Mouse (Mus musculus): ENCODE results near the gene Cry1. TPM values are rescaled to one million over a fixed set of nuclear protein-coding genes. Genes with fewer than 3 reads are reported as not detected.

Cry1 gene
- polyA plus RNA-seq, 1 experiment, result 4.8 TPM

- Histone ChIP-seq H3K27me3 (ENCODE audit: control insufficient read depth, insufficient read depth, low read length) (no peaks in the 10 kb centered on the region), H3K36me3 (ENCODE audit: control insufficient read depth, insufficient read depth, low read length) (peaks cover 19% of the 10 kb centered on the region), H3K4me1 (ENCODE audit: control insufficient read depth, insufficient read depth, insufficient read length) (no peaks in the 10 kb centered on the region), H3K27ac (ENCODE audit: insufficient read depth, low read length) (no peak overlapping the region), H3K4me3 (ENCODE audit: extremely low read depth, insufficient read depth, insufficient read length) (no peak overlapping the region)
- DNase-seq (ENCODE audit: low read depth in 1 of 2, low spot score in 2 of 2), result no peak
- TF ChIP-seq POLR2A (IDR thresholded peaks at IDR 0.05; ENCODE audit: low read depth, low read length) (no peak), CTCF (IDR thresholded peaks at IDR 0.05; ENCODE audit: extremely low read depth, insufficient read depth, insufficient read length, insufficient replicate concordance) (no peak)
- WGBS, result 90% methylated on average over 9 of the region's 9 CpGs
These were observed 43.4 kb downstream of the Cry1 start for GRCm38 (mm10) chr10:85141465-85141864.

GRCm38 (mm10) chr10:85136573-85136972 lies 48.3 kb downstream of the Cry1 start:
- H3K27ac ChIP-seq (ENCODE audit: insufficient read depth, low read length), result no peak overlapping the region
- H3K4me1 ChIP-seq (ENCODE audit: control insufficient read depth, insufficient read depth, insufficient read length), result no peaks in the 10 kb centered on the region
- DNase-seq (ENCODE audit: low read depth in 1 of 2, low spot score in 2 of 2), result no peak
- WGBS, result 94% methylated on average over 6 of the region's 6 CpGs
- peaks cover 10% of the 10 kb centered on the region for H3K36me3 ChIP-seq (ENCODE audit: control insufficient read depth, insufficient read depth, low read length)
- no peak for TF ChIP-seq POLR2A (IDR thresholded peaks at IDR 0.05; ENCODE audit: low read depth, low read length)
- no peak for TF ChIP-seq CTCF (IDR thresholded peaks at IDR 0.05; ENCODE audit: extremely low read depth, insufficient read depth, insufficient read length, insufficient replicate concordance)
- no peaks in the 10 kb centered on the region for H3K27me3 ChIP-seq (ENCODE audit: control insufficient read depth, insufficient read depth, low read length)
- no peak overlapping the region for H3K4me3 ChIP-seq (ENCODE audit: extremely low read depth, insufficient read depth, insufficient read length)

- Histone ChIP-seq H3K27ac (ENCODE audit: insufficient read depth, low read length) (peak overlapping the region; percentile 17; the same call in 1 of the 2 replicates), H3K4me3 (ENCODE audit: extremely low read depth, insufficient read depth, insufficient read length) (no peak overlapping the region), H3K36me3 (ENCODE audit: control insufficient read depth, insufficient read depth, low read length) (peaks cover 4% of the 10 kb centered on the region), H3K4me1 (ENCODE audit: control insufficient read depth, insufficient read depth, insufficient read length) (peaks cover 6% of the 10 kb centered on the region; the same call in 1 of the 2 replicates), H3K27me3 (ENCODE audit: control insufficient read depth, insufficient read depth, low read length) (no peaks in the 10 kb centered on the region)
- WGBS, result 5% methylated on average over 7 of the region's 7 CpGs
- DNase-seq (ENCODE audit: low read depth in 1 of 2, low spot score in 2 of 2), result peak; percentile 52 to 68
- no peak for TF ChIP-seq POLR2A (IDR thresholded peaks at IDR 0.05; ENCODE audit: low read depth, low read length)
- TF ChIP-seq CTCF (IDR thresholded peaks at IDR 0.05; ENCODE audit: extremely low read depth, insufficient read depth, insufficient read length, insufficient replicate concordance), result no peak
These were observed 56.4 kb downstream of the Cry1 start for GRCm38 (mm10) chr10:85128453-85128852.

- H3K27ac ChIP-seq (ENCODE audit: insufficient read depth, low read length), result peak within 1 kb of the TSS; percentile 86
These were observed 57.2 kb downstream of the Cry1 start, which contains the start of gene Mterf2 for GRCm38 (mm10) chr10:85127395-85128287. Mterf2 (minus strand) TSS chr10:85128027.

GRCm38 (mm10) chr10:85125184-85125583 lies 59.7 kb downstream of the Cry1 start:
- TF ChIP-seq POLR2A (IDR thresholded peaks at IDR 0.05; ENCODE audit: low read depth, low read length) (no peak), CTCF (IDR thresholded peaks at IDR 0.05; ENCODE audit: extremely low read depth, insufficient read depth, insufficient read length, insufficient replicate concordance) (no peak)

More at GRCm38 (mm10) chr10:85127395-85128287, 57.2 kb downstream of the Cry1 start, which contains the start of gene Mterf2:
- peak; percentile 92 to 97 for DNase-seq (ENCODE audit: low read depth in 1 of 2, low spot score in 2 of 2)
- TF ChIP-seq CTCF (IDR thresholded peaks at IDR 0.05; ENCODE audit: extremely low read depth, insufficient read depth, insufficient read length, insufficient replicate concordance), result peak; percentile 10; the same call in 1 of the 2 replicates
- no peak for TF ChIP-seq POLR2A (IDR thresholded peaks at IDR 0.05; ENCODE audit: low read depth, low read length)
- peaks cover under 1% of the 10 kb centered on the region for H3K36me3 ChIP-seq (ENCODE audit: control insufficient read depth, insufficient read depth, low read length)
- no peaks in the 10 kb centered on the region for H3K27me3 ChIP-seq (ENCODE audit: control insufficient read depth, insufficient read depth, low read length)
- H3K4me1 ChIP-seq (ENCODE audit: control insufficient read depth, insufficient read depth, insufficient read length), result peaks cover 6% of the 10 kb centered on the region; the same call in 1 of the 2 replicates
- H3K4me3 ChIP-seq (ENCODE audit: extremely low read depth, insufficient read depth, insufficient read length), result peak within 1 kb of the TSS; percentile 77
- WGBS, result 8% methylated on average over 20 of the region's 20 CpGs

GRCm38 (mm10) chr10:85114409-85114808 lies 70.5 kb downstream of the Cry1 start:
- WGBS, result 94% methylated on average over 4 of the region's 4 CpGs
- Histone ChIP-seq H3K4me1 (ENCODE audit: control insufficient read depth, insufficient read depth, insufficient read length) (no peaks in the 10 kb centered on the region), H3K4me3 (ENCODE audit: extremely low read depth, insufficient read depth, insufficient read length) (no peak overlapping the region), H3K27ac (ENCODE audit: insufficient read depth, low read length) (no peak overlapping the region), H3K27me3 (ENCODE audit: control insufficient read depth, insufficient read depth, low read length) (no peaks in the 10 kb centered on the region), H3K36me3 (ENCODE audit: control insufficient read depth, insufficient read depth, low read length) (no peaks in the 10 kb centered on the region)
- TF ChIP-seq POLR2A (IDR thresholded peaks at IDR 0.05; ENCODE audit: low read depth, low read length) (no peak), CTCF (IDR thresholded peaks at IDR 0.05; ENCODE audit: extremely low read depth, insufficient read depth, insufficient read length, insufficient replicate concordance) (no peak)
- no peak for DNase-seq (ENCODE audit: low read depth in 1 of 2, low spot score in 2 of 2)

More at GRCm38 (mm10) chr10:85125184-85125583, 59.7 kb downstream of the Cry1 start:
- Histone ChIP-seq H3K36me3 (ENCODE audit: control insufficient read depth, insufficient read depth, low read length) (peaks cover 5% of the 10 kb centered on the region), H3K27ac (ENCODE audit: insufficient read depth, low read length) (no peak overlapping the region), H3K27me3 (ENCODE audit: control insufficient read depth, insufficient read depth, low read length) (no peaks in the 10 kb centered on the region), H3K4me1 (ENCODE audit: control insufficient read depth, insufficient read depth, insufficient read length) (peaks cover 6% of the 10 kb centered on the region; the same call in 1 of the 2 replicates), H3K4me3 (ENCODE audit: extremely low read depth, insufficient read depth, insufficient read length) (no peak overlapping the region)
- WGBS, result 91% methylated on average over 13 of the region's 13 CpGs
- DNase-seq (ENCODE audit: low read depth in 1 of 2, low spot score in 2 of 2), result no peak
